ENCODE assay signal across 8 mouse cellular contexts in genomic region chr8:94781838-94782235, GRCm38 (mm10). TPM values are rescaled to one million over a fixed set of nuclear protein-coding genes. Genes with fewer than 3 reads are reported as not detected.
DNase-seq lines count a peak whose midpoint lies in the region; ATAC-seq and TF ChIP-seq lines count a peak whose summit lies in the region.

No protein-coding gene starts in this region.

- H3K9me3 ChIP-seq in hindbrain, embryonic 10.5 days = no peaks in the 10 kb centered on the region
- no peaks in the 10 kb centered on the region for H3K9me3 ChIP-seq in hindbrain, postnatal 0 days (ENCODE audit: low read length)
- H3K9me3 ChIP-seq in embryonic facial prominence, embryonic 11.5 days (replicated peaks; ENCODE audit: control insufficient read depth, low read length) = no peaks in the 10 kb centered on the region
- H3K9me3 ChIP-seq in kidney, postnatal 0 days (replicated peaks; ENCODE audit: low read length) = no peaks in the 10 kb centered on the region
- no peaks in the 10 kb centered on the region for H3K9me3 ChIP-seq in neural tube, embryonic 12.5 days

- H3K4me1 ChIP-seq in hindbrain, embryonic 10.5 days (replicated peaks) = peaks cover 36% of the 10 kb centered on the region
- peaks cover 4% of the 10 kb centered on the region; the same call in 1 of the 2 replicates for H3K4me1 ChIP-seq in hindbrain, postnatal 0 days (ENCODE audit: insufficient read depth, low read length)
- H3K4me1 ChIP-seq in embryonic facial prominence, embryonic 11.5 days (ENCODE audit: control insufficient read depth, insufficient read depth, low read length) = no peaks in the 10 kb centered on the region; the same call in 1 of the 2 replicates
- peaks cover 27% of the 10 kb centered on the region for H3K4me1 ChIP-seq in kidney, postnatal 0 days (replicated peaks; ENCODE audit: insufficient read depth, low read length)
- H3K4me1 ChIP-seq in neural tube, embryonic 12.5 days = peaks cover 22% of the 10 kb centered on the region

- ATAC-seq in hindbrain, postnatal 0 days = no peak
- ATAC-seq in embryonic facial prominence, embryonic 11.5 days (replicated peaks; ENCODE audit: insufficient number of reproducible peaks, low FRiP score, low TSS enrichment, low read depth) = 0 out of 2 replicates have a peak, but pooled peaks have one; percentile 34
- peak; percentile 92 for ATAC-seq in kidney, postnatal 0 days (replicated peaks; ENCODE audit: low FRiP score, low read depth)
- no peak for ATAC-seq in neural tube, embryonic 12.5 days (ENCODE audit: low FRiP score, low read depth)

- no peak overlapping the region for H3K9ac ChIP-seq in hindbrain, postnatal 0 days (replicated peaks; ENCODE audit: low read length)
- H3K9ac ChIP-seq in embryonic facial prominence, embryonic 11.5 days (replicated peaks; ENCODE audit: low read length) = no peak overlapping the region
- H3K9ac ChIP-seq in kidney, postnatal 0 days (ENCODE audit: low read depth, low read length) = no peak overlapping the region
- no peak overlapping the region for H3K9ac ChIP-seq in neural tube, embryonic 12.5 days

- DNase-seq in hindbrain, embryonic 10.5 days (ENCODE audit: low spot score) = peak; percentile 22
- DNase-seq in hindbrain, postnatal 0 days (ENCODE audit: low spot score) = no peak
- DNase-seq in embryonic facial prominence, embryonic 11.5 days (ENCODE audit: low spot score) = peak; percentile 23
- peak; percentile 64 for DNase-seq in kidney, postnatal 0 days (ENCODE audit: low spot score)
- no peak for DNase-seq in thymus, postnatal 14 days
- no peak for DNase-seq in thymus, postnatal 10 days (ENCODE audit: low spot score in 2 of 2)
- DNase-seq in gastrocnemius, postnatal 10 days = no peak

- H3K36me3 ChIP-seq in hindbrain, embryonic 10.5 days = no peaks in the 10 kb centered on the region
- no peaks in the 10 kb centered on the region for H3K36me3 ChIP-seq in hindbrain, postnatal 0 days (ENCODE audit: insufficient read depth, low read length)
- H3K36me3 ChIP-seq in embryonic facial prominence, embryonic 11.5 days (replicated peaks; ENCODE audit: control insufficient read depth, insufficient read depth, low read depth, low read length) = no peaks in the 10 kb centered on the region; the same call in 1 of the 2 replicates
- H3K36me3 ChIP-seq in kidney, postnatal 0 days (ENCODE audit: insufficient read depth, low read length) = no peaks in the 10 kb centered on the region
- no peaks in the 10 kb centered on the region for H3K36me3 ChIP-seq in neural tube, embryonic 12.5 days

- H3K4me2 ChIP-seq in hindbrain, postnatal 0 days (ENCODE audit: low read depth, low read length) = no peak overlapping the region
- no peak overlapping the region for H3K4me2 ChIP-seq in embryonic facial prominence, embryonic 11.5 days (ENCODE audit: low read depth, low read length)
- H3K4me2 ChIP-seq in kidney, postnatal 0 days (ENCODE audit: low read length) = peak overlapping the region; percentile 8; the same call in 1 of the 2 replicates
- H3K4me2 ChIP-seq in neural tube, embryonic 12.5 days (replicated peaks) = peak overlapping the region; percentile 36; the same call in 1 of the 2 replicates

- H3K27ac ChIP-seq in hindbrain, embryonic 10.5 days = 0 out of 2 replicates have a peak overlapping the region, but pooled peaks have one; percentile 45
- no peak overlapping the region for H3K27ac ChIP-seq in hindbrain, postnatal 0 days
- no peak overlapping the region for H3K27ac ChIP-seq in embryonic facial prominence, embryonic 11.5 days (replicated peaks; ENCODE audit: low read depth, low read length)
- peak overlapping the region; percentile 66; the same call in 1 of the 2 replicates for H3K27ac ChIP-seq in kidney, postnatal 0 days
- H3K27ac ChIP-seq in neural tube, embryonic 12.5 days = no peak overlapping the region

- H3K27me3 ChIP-seq in hindbrain, embryonic 10.5 days (ENCODE audit: insufficient read depth, poor library complexity, severe bottlenecking) = no peaks in the 10 kb centered on the region
- no peaks in the 10 kb centered on the region for H3K27me3 ChIP-seq in hindbrain, postnatal 0 days (ENCODE audit: insufficient read depth, low read length)
- no peaks in the 10 kb centered on the region for H3K27me3 ChIP-seq in embryonic facial prominence, embryonic 11.5 days (ENCODE audit: control insufficient read depth, insufficient read depth, low read length)
- no peaks in the 10 kb centered on the region for H3K27me3 ChIP-seq in kidney, postnatal 0 days (ENCODE audit: insufficient read depth, low read length)
- no peaks in the 10 kb centered on the region for H3K27me3 ChIP-seq in neural tube, embryonic 12.5 days (replicated peaks)

- WGBS in hindbrain, embryonic 10.5 days = 8% methylated on average over 11 of the region's 11 CpGs
- 16% methylated on average over 11 of the region's 11 CpGs for WGBS in hindbrain, postnatal 0 days
- 8% methylated on average over 11 of the region's 11 CpGs for WGBS in embryonic facial prominence, embryonic 11.5 days
- WGBS in kidney, postnatal 0 days = 6% methylated on average over 11 of the region's 11 CpGs
- 8% methylated on average over 11 of the region's 11 CpGs for WGBS in neural tube, embryonic 12.5 days

- 0 out of 2 replicates have a peak overlapping the region, but pooled peaks have one; percentile 20 for H3K4me3 ChIP-seq in hindbrain, embryonic 10.5 days
- H3K4me3 ChIP-seq in hindbrain, postnatal 0 days (ENCODE audit: low read length) = no peak overlapping the region
- no peak overlapping the region for H3K4me3 ChIP-seq in embryonic facial prominence, embryonic 11.5 days (ENCODE audit: low read depth, low read length)
- no peak overlapping the region for H3K4me3 ChIP-seq in kidney, postnatal 0 days (replicated peaks; ENCODE audit: low read depth, low read length)
- H3K4me3 ChIP-seq in neural tube, embryonic 12.5 days = no peak overlapping the region

- no peak for TF ChIP-seq CTCF in hindbrain, postnatal 0 days (IDR thresholded peaks at IDR 0.05; ENCODE audit: low read depth)
- no peak for TF ChIP-seq CTCF in kidney, postnatal 0 days (IDR thresholded peaks at IDR 0.05; ENCODE audit: low read depth)

RNA-seq across cellular contexts. Expression of gene Cx3cl1, which starts 10.0 kb away (rescaled TPM):
- 12.2 and 13.3 TPM in 2 replicates for polyA plus RNA-seq in hindbrain, embryonic 10.5 days (2016; fragmentation: Nextera tagmentation; extraction: Ambion mirVana)
- total RNA-seq in hindbrain, postnatal 0 days (2014; rRNA removed) = 99.6 and 100 TPM in 2 replicates
- polyA plus RNA-seq in hindbrain, postnatal 0 days (2015; fragmentation: Nextera tagmentation; extraction: Ambion mirVana) = 74.1 and 87.9 TPM in 2 replicates
- polyA plus RNA-seq in embryonic facial prominence, embryonic 11.5 days (2014; fragmentation: Nextera tagmentation; extraction: Ambion mirVana) = 4.6 and 5.6 TPM in 2 replicates
- polyA plus RNA-seq in kidney, postnatal 0 days (2015; fragmentation: Nextera tagmentation; extraction: Ambion mirVana) = 21.5 and 23.4 TPM in 2 replicates
- polyA plus RNA-seq in neural tube, embryonic 12.5 days (2016; fragmentation: Nextera tagmentation; extraction: Ambion mirVana) = 7.5 and 9.4 TPM in 2 replicates
- 1 to 10 TPM; 1.2 to 2.4 TPM for total RNA-seq in gastrocnemius, postnatal 10 days (2021)

RNA-seq across cellular contexts. Expression of gene Ccl17, which starts 28.4 kb away (rescaled TPM):
- not detected in 2 replicates for polyA plus RNA-seq in hindbrain, embryonic 10.5 days (2016; fragmentation: Nextera tagmentation; extraction: Ambion mirVana)
- total RNA-seq in hindbrain, postnatal 0 days (2014; rRNA removed) = not detected in 2 replicates
- polyA plus RNA-seq in hindbrain, postnatal 0 days (2015; fragmentation: Nextera tagmentation; extraction: Ambion mirVana) = 2.7 and 4.8 TPM in 2 replicates
- not detected in 2 replicates for polyA plus RNA-seq in embryonic facial prominence, embryonic 11.5 days (2014; fragmentation: Nextera tagmentation; extraction: Ambion mirVana)
- polyA plus RNA-seq in kidney, postnatal 0 days (2015; fragmentation: Nextera tagmentation; extraction: Ambion mirVana) = 0.69 and 1.2 TPM in 2 replicates
- not detected in 2 replicates for polyA plus RNA-seq in neural tube, embryonic 12.5 days (2016; fragmentation: Nextera tagmentation; extraction: Ambion mirVana)
- not detected for total RNA-seq in gastrocnemius, postnatal 10 days (2021)

RNA-seq across cellular contexts. Expression of gene Ccl22, which starts 36.4 kb away (rescaled TPM):
- not detected in 2 replicates for polyA plus RNA-seq in hindbrain, embryonic 10.5 days (2016; fragmentation: Nextera tagmentation; extraction: Ambion mirVana)
- total RNA-seq in hindbrain, postnatal 0 days (2014; rRNA removed) = 0.05 TPM in 1 of 2 replicates, not detected in the other
- 0.10 and 0.13 TPM in 2 replicates for polyA plus RNA-seq in hindbrain, postnatal 0 days (2015; fragmentation: Nextera tagmentation; extraction: Ambion mirVana)
- not detected in 2 replicates for polyA plus RNA-seq in embryonic facial prominence, embryonic 11.5 days (2014; fragmentation: Nextera tagmentation; extraction: Ambion mirVana)
- polyA plus RNA-seq in kidney, postnatal 0 days (2015; fragmentation: Nextera tagmentation; extraction: Ambion mirVana) = not detected in 2 replicates
- not detected in 2 replicates for polyA plus RNA-seq in neural tube, embryonic 12.5 days (2016; fragmentation: Nextera tagmentation; extraction: Ambion mirVana)
- not detected for total RNA-seq in gastrocnemius, postnatal 10 days (2021)

RNA-seq across cellular contexts. Expression of gene Coq9, which starts 56.3 kb away (rescaled TPM):
- 52.2 and 52.3 TPM in 2 replicates for polyA plus RNA-seq in hindbrain, embryonic 10.5 days (2016; fragmentation: Nextera tagmentation; extraction: Ambion mirVana)
- total RNA-seq in hindbrain, postnatal 0 days (2014; rRNA removed) = 109 and 133 TPM in 2 replicates
- polyA plus RNA-seq in hindbrain, postnatal 0 days (2015; fragmentation: Nextera tagmentation; extraction: Ambion mirVana) = 54.7 and 59.2 TPM in 2 replicates
- 51.9 and 52.8 TPM in 2 replicates for polyA plus RNA-seq in embryonic facial prominence, embryonic 11.5 days (2014; fragmentation: Nextera tagmentation; extraction: Ambion mirVana)
- polyA plus RNA-seq in kidney, postnatal 0 days (2015; fragmentation: Nextera tagmentation; extraction: Ambion mirVana) = 101 and 108 TPM in 2 replicates
- polyA plus RNA-seq in neural tube, embryonic 12.5 days (2016; fragmentation: Nextera tagmentation; extraction: Ambion mirVana) = 52.3 and 57.6 TPM in 2 replicates
- 100 to 1,000 TPM; 255 to 307 TPM for total RNA-seq in gastrocnemius, postnatal 10 days (2021)

RNA-seq across cellular contexts. Expression of gene Ciapin1, which starts 56.3 kb away (rescaled TPM):
- 181 and 194 TPM in 2 replicates for polyA plus RNA-seq in hindbrain, embryonic 10.5 days (2016; fragmentation: Nextera tagmentation; extraction: Ambion mirVana)
- total RNA-seq in hindbrain, postnatal 0 days (2014; rRNA removed) = 62.5 and 72.6 TPM in 2 replicates
- 139 and 144 TPM in 2 replicates for polyA plus RNA-seq in hindbrain, postnatal 0 days (2015; fragmentation: Nextera tagmentation; extraction: Ambion mirVana)
- polyA plus RNA-seq in embryonic facial prominence, embryonic 11.5 days (2014; fragmentation: Nextera tagmentation; extraction: Ambion mirVana) = 123 and 139 TPM in 2 replicates
- polyA plus RNA-seq in kidney, postnatal 0 days (2015; fragmentation: Nextera tagmentation; extraction: Ambion mirVana) = 112 and 129 TPM in 2 replicates
- 190 and 193 TPM in 2 replicates for polyA plus RNA-seq in neural tube, embryonic 12.5 days (2016; fragmentation: Nextera tagmentation; extraction: Ambion mirVana)
- 10 to 100 TPM; 32.5 to 33.1 TPM for total RNA-seq in gastrocnemius, postnatal 10 days (2021)

Comparison
In these comparisons a context has a peak if more than half of its experiments do, and no peak if none do; other contexts are left out.
1. DNase-seq: peak in hindbrain, embryonic 10.5 days (single experiment), embryonic facial prominence, embryonic 11.5 days (single experiment) and kidney, postnatal 0 days (single experiment); none in hindbrain, postnatal 0 days (single experiment), thymus, postnatal 14 days (single experiment), thymus, postnatal 10 days (0 of 2) and gastrocnemius, postnatal 10 days (single experiment).
2. H3K27ac ChIP-seq: peak in hindbrain, embryonic 10.5 days (single experiment) and kidney, postnatal 0 days (single experiment); none in hindbrain, postnatal 0 days (single experiment), embryonic facial prominence, embryonic 11.5 days (single experiment) and neural tube, embryonic 12.5 days (single experiment).
3. ATAC-seq: peak in embryonic facial prominence, embryonic 11.5 days (single experiment) and kidney, postnatal 0 days (single experiment); none in hindbrain, postnatal 0 days (single experiment) and neural tube, embryonic 12.5 days (single experiment).
4. H3K4me2 ChIP-seq: peak in kidney, postnatal 0 days (single experiment) and neural tube, embryonic 12.5 days (single experiment); none in hindbrain, postnatal 0 days (single experiment) and embryonic facial prominence, embryonic 11.5 days (single experiment).